Mouse (Mus musculus) right cerebral cortex, postnatal 36 days (tissue): ENCODE measurements around the gene Olfr206.
"Not testable (repeated sequence)": the region's sequence is repeated elsewhere in the genome, so short reads cannot be mapped to it uniquely, and the experiment has no call there.

Experiments used
- DNase-seq, 2 experiments: peaks; one replicate each; pipeline ENCODE4 v3.0.0; 2022; ENCODE audit warnings: low spot score in 2 of 2, mixed read lengths in 1 of 2

Gene Olfr206

DNA sequence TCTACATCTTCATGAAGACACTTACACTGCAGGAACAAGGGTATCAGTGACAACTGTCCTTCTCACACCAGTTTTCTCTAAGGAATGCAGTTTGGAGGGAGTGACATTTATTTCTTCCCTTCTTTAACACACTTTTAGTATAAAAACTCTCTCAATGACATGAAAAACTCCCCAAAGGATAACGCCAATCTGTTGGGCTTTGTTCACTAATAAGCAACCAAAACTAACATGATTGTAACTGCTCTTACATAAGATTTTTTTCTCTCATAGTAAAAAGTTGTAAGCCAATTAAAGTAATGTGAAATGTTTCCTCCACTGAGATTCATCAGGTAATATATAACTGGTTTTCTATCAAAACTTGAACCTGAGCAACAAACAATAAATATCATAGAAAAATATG, at the start of gene Olfr206:
Gene Olfr206, minus strand, starts transcription at position 101 of the 400 bp plus-strand sequence.
- DNase-seq = no peak

DNA sequence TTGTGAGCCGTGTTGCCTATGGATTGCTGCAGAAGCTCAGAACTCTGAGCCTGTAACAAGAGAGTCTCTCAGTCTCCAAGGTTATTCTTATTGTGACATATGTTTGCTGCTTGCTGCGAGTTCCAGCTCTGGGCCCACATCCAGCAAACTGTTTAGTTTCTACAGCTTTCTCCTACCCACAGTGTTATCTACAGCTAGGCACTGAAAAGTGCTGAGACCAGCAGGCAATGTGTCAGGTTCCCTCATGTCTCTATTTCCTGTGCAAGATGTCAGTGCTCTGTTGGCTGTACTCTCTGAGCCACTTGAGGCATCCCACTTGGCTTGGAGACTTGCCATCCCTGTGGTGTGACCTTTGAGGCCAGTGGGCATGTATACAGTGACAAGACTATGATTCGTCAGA, 44.3 kb upstream of the Olfr206 start:
- DNase-seq = peak; percentile 55 to 79

DNA sequence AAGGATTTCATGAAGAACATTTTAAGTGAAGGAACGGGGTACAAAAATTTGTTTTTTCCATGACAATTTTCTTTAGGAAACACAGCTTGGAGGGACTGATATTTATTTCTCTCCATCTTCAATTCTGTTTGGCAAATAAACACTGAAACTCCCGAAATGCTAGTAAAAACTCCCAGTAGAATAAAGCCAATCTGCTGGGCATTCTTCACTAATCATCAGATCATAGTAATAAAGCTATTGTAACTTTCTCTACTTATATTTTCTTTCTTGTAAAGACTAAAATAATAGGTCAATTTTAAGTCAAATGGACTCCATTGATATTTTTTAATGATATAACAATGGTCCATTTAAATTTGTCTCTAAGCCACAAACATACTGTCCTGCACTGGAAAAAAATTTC, 14.8 kb upstream of the Olfr206 start, which contains the start of gene Olfr209:
Gene Olfr209, minus strand, starts transcription at position 101 of the 400 bp plus-strand sequence.
- DNase-seq = no peak

DNA sequence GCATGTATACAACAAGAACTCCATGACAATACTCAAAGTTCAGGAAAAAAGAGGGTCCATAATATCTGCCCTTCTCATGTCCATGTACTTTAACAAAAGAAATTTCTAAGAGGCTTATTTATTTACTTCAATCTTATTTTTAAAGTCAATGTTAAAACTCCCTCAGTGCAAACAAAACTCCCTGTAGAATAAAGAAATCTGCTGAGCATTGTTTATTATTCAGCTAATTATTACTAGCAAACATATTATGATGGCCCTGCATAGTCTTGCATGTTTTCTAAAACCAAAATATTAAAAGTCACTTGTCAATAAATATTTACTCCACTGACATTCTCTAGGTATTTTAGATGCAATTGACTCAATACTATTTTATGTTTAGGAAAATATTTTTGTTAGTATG, 18.0 kb downstream of the Olfr206 start, which contains the start of gene Olfr205:
Gene Olfr205, minus strand, starts transcription at position 101 of the 400 bp plus-strand sequence.
- DNase-seq = no peak

DNA sequence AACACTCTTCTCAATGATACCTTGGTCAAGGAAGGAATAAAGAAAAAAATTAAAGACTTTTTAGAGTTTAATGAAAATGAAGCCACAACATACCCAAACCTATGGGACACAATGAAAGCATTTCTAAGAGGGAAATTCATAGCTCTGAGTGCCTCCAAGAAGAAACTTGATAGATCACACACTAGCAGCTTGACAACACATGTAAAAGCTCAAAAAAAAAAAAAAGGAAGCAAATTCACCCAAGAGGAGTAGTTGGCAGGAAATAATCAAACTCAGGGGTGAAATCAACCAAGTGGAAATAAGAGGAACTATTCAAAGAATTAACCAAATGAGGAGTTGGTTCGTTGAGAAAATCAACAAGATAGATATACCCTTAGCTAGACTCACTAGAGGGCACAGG, 25.8 kb downstream of the Olfr206 start:
- DNase-seq = not testable (repeated sequence)

DNA sequence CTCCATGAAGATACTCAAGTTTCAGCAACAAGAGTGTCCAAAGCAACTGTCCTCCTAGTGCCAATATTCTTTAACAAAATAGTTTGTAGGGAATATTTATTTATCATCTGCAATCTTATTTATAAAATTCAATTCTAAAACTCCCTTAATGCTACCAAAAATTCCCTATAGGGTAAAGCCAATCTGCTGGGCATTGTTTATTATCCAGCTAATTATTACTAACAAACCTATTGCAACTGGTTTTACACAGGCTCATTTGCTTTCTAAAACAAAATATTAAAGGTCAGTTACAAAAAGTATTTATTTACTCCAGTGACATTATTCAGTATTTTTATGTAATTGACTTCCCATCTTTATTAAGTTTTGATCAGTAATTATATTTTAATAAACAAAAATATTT, 30.9 kb downstream of the Olfr206 start, which contains the start of gene Olfr204:
Gene Olfr204, minus strand, starts transcription at position 101 of the 400 bp plus-strand sequence.
- no peak for DNase-seq

DNA sequence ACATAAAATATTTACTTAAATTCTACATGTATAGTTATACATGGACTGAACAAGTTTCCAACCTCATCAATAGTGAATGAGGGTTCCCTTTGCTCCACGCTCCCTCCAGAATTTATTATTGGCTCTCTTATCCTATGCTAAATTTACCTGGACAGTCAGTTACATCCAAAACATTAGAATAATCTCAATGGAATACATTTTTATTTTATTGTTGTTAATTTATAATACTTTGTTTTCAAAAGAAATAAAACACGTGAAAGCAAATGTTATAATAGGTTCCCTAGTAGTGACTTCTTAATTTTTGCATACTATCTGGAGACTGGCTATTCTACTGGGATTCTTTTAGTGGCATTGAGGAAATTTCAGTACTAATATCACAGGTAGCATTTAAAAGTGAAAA, 50.5 kb downstream of the Olfr206 start, which contains the start of gene Olfr203:
Gene Olfr203, plus strand, starts transcription at position 301 of the 400 bp plus-strand sequence.
- DNase-seq = no peak
